Comparison of ENCODE assay signal across 18 mouse cellular contexts in the genomic region with DNA sequence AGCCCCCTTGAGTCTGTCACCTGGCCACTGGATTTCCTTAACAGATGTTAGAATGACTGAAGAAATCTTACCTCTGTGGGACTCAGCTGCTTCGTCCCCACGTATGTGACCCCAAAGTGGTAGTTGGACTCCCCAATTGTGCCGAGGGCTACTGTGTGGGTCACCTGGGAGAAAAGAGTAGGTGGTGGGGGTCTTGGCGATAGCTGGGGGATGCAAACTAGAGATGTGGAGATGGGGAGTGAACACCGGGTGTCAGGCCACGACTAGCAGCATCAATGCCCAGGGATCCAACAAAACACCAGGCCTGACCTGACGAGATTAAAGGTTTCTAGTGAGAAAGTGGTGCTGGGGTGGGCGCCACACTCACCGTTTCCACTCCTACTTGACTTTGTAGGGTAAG. TPM values are rescaled to one million over a fixed set of nuclear protein-coding genes. Genes with fewer than 3 reads are reported as not detected.
DNase-seq lines count a peak whose midpoint lies in the region; ATAC-seq lines count a peak whose summit lies in the region.
"Had no signal": no experiment of that assay in that cellular context is flagged by ENCODE, and none has a peak within 500 bp of the region (broad histone marks: within the 10 kb centered on the region; RNA-seq: fewer than 3 reads in every experiment).

No protein-coding gene starts in this region.

- 83% methylated on average over 9 of the region's 9 CpGs for WGBS in heart, embryonic 12.5 days
- WGBS in midbrain, embryonic 10.5 days: 88% methylated on average over 9 of the region's 9 CpGs
- WGBS in midbrain, embryonic 11.5 days: 91% methylated on average over 9 of the region's 9 CpGs
- 90% methylated on average over 9 of the region's 9 CpGs for WGBS in embryonic facial prominence, embryonic 12.5 days
- WGBS in liver, embryonic 15.5 days (ENCODE audit: insufficient replicate concordance): 68% methylated on average over 9 of the region's 9 CpGs

- H3K36me3 ChIP-seq in heart, embryonic 12.5 days: peaks cover 68% of the 10 kb centered on the region
- peaks cover 63% of the 10 kb centered on the region for H3K36me3 ChIP-seq in midbrain, embryonic 10.5 days
- H3K36me3 ChIP-seq in midbrain, embryonic 11.5 days (ENCODE audit: control insufficient read depth, insufficient read depth, low read length): peaks cover 6% of the 10 kb centered on the region; the same call in 1 of the 2 replicates
- H3K36me3 ChIP-seq in embryonic facial prominence, embryonic 12.5 days: peaks cover 49% of the 10 kb centered on the region
- H3K36me3 ChIP-seq in liver, embryonic 15.5 days (replicated peaks): peaks cover 50% of the 10 kb centered on the region

- H3K27ac ChIP-seq in heart, embryonic 12.5 days (ENCODE audit: poor library complexity, severe bottlenecking): no peak overlapping the region
- no peak overlapping the region for H3K27ac ChIP-seq in midbrain, embryonic 10.5 days (replicated peaks)
- H3K27ac ChIP-seq in midbrain, embryonic 11.5 days (ENCODE audit: low read depth, low read length): no peak overlapping the region
- no peak overlapping the region for H3K27ac ChIP-seq in embryonic facial prominence, embryonic 12.5 days
- H3K27ac ChIP-seq in liver, embryonic 15.5 days (replicated peaks): no peak overlapping the region
- H3K27ac ChIP-seq: kidney, postnatal 0 days had no signal

- peak overlapping the region; percentile 88 for H3K4me2 ChIP-seq in heart, embryonic 12.5 days
- H3K4me2 ChIP-seq in midbrain, embryonic 11.5 days: no peak overlapping the region
- 0 out of 2 replicates have a peak overlapping the region, but pooled peaks have one; percentile 76 for H3K4me2 ChIP-seq in embryonic facial prominence, embryonic 12.5 days (replicated peaks)
- H3K4me2 ChIP-seq in liver, embryonic 15.5 days: peak overlapping the region; percentile 93

- peaks cover 23% of the 10 kb centered on the region for H3K4me1 ChIP-seq in heart, embryonic 12.5 days (replicated peaks)
- H3K4me1 ChIP-seq in midbrain, embryonic 10.5 days: peaks cover 25% of the 10 kb centered on the region
- peaks cover 12% of the 10 kb centered on the region for H3K4me1 ChIP-seq in midbrain, embryonic 11.5 days (ENCODE audit: control insufficient read depth, insufficient read depth, low read length)
- H3K4me1 ChIP-seq in embryonic facial prominence, embryonic 12.5 days: peaks cover 18% of the 10 kb centered on the region; the same call in 1 of the 2 replicates
- peaks cover 43% of the 10 kb centered on the region for H3K4me1 ChIP-seq in liver, embryonic 15.5 days (replicated peaks)

- H3K27me3 ChIP-seq in heart, embryonic 12.5 days (replicated peaks): no peaks in the 10 kb centered on the region
- no peaks in the 10 kb centered on the region for H3K27me3 ChIP-seq in midbrain, embryonic 10.5 days (ENCODE audit: low read depth, poor library complexity, severe bottlenecking)
- no peaks in the 10 kb centered on the region for H3K27me3 ChIP-seq in midbrain, embryonic 11.5 days (ENCODE audit: control insufficient read depth, insufficient read depth, low read length)
- no peaks in the 10 kb centered on the region for H3K27me3 ChIP-seq in embryonic facial prominence, embryonic 12.5 days
- H3K27me3 ChIP-seq in liver, embryonic 15.5 days: no peaks in the 10 kb centered on the region

- H3K9ac ChIP-seq in heart, embryonic 12.5 days: no peak overlapping the region
- no peak overlapping the region for H3K9ac ChIP-seq in midbrain, embryonic 11.5 days (ENCODE audit: low read length)
- no peak overlapping the region for H3K9ac ChIP-seq in embryonic facial prominence, embryonic 12.5 days
- 0 out of 2 replicates have a peak overlapping the region, but pooled peaks have one; percentile 89 for H3K9ac ChIP-seq in liver, embryonic 15.5 days

- peak overlapping the region; percentile 88; the same call in 1 of the 2 replicates for H3K4me3 ChIP-seq in heart, embryonic 12.5 days
- peak overlapping the region; percentile 100; the same call in 1 of the 2 replicates for H3K4me3 ChIP-seq in midbrain, embryonic 10.5 days
- H3K4me3 ChIP-seq in midbrain, embryonic 11.5 days (ENCODE audit: low read depth, low read length): no peak overlapping the region
- no peak overlapping the region for H3K4me3 ChIP-seq in embryonic facial prominence, embryonic 12.5 days
- peak overlapping the region; percentile 81 for H3K4me3 ChIP-seq in liver, embryonic 15.5 days (replicated peaks)

- no peaks in the 10 kb centered on the region for H3K9me3 ChIP-seq in heart, embryonic 12.5 days (replicated peaks)
- no peaks in the 10 kb centered on the region for H3K9me3 ChIP-seq in midbrain, embryonic 10.5 days (replicated peaks)
- no peaks in the 10 kb centered on the region for H3K9me3 ChIP-seq in midbrain, embryonic 11.5 days (ENCODE audit: control insufficient read depth, low read length)
- no peaks in the 10 kb centered on the region for H3K9me3 ChIP-seq in embryonic facial prominence, embryonic 12.5 days
- no peaks in the 10 kb centered on the region for H3K9me3 ChIP-seq in liver, embryonic 15.5 days (replicated peaks)

- intact Hi-C loops in heart, postnatal 10 days (cut with DNase I): loop anchor here (1.0 kb wide), 1 partner anchor 44 kb away; no protein-coding TSS in a partner anchor
- intact Hi-C loops in left cerebral cortex, postnatal 10 days (cut with DNase I): no loop called here

- no peak for DNase-seq in heart, postnatal 10 days
- no peak for DNase-seq in midbrain, embryonic 10.5 days (ENCODE audit: low spot score)
- DNase-seq in midbrain, embryonic 11.5 days (ENCODE audit: low spot score, missing footprints): no peak
- no peak for DNase-seq in left cerebral cortex, postnatal 10 days (ENCODE audit: extremely low spot score in 1 of 2, low spot score in 2 of 2)
- DNase-seq: right cerebral cortex, postnatal 14 days had no signal

- no peak for ATAC-seq in heart, embryonic 12.5 days (ENCODE audit: insufficient number of reproducible peaks, low FRiP score)
- ATAC-seq in midbrain, embryonic 11.5 days (ENCODE audit: low FRiP score): no peak
- ATAC-seq in embryonic facial prominence, embryonic 12.5 days (ENCODE audit: insufficient number of reproducible peaks, insufficient read depth, low FRiP score, low TSS enrichment): no peak
- ATAC-seq in liver, embryonic 15.5 days (ENCODE audit: insufficient read depth): no peak
- ATAC-seq in megakaryocyte-erythroid progenitor cell, adult 5-6 weeks (replicated peaks; ENCODE audit: low FRiP score, low TSS enrichment, poor library complexity, severe bottlenecking): no peak
- ATAC-seq: activated CD4-positive, CD25-positive, alpha-beta regulatory T cell, adult 4 months; hindbrain, embryonic 16.5 days had no signal

RNA-seq across cellular contexts. Expression of a gene that starts 1.6 kb away (rescaled TPM):
- polyA plus RNA-seq in heart, embryonic 12.5 days (2016; fragmentation: Nextera tagmentation; extraction: Ambion mirVana): 160 and 166 TPM in 2 replicates
- total RNA-seq in heart, postnatal 10 days (2021): 100 to 1,000 TPM; 129 to 131 TPM
- 189 and 210 TPM in 2 replicates for polyA plus RNA-seq in midbrain, embryonic 10.5 days (2016; fragmentation: Nextera tagmentation; extraction: Ambion mirVana)
- polyA plus RNA-seq in midbrain, embryonic 11.5 days (2014; fragmentation: Nextera tagmentation; extraction: Ambion mirVana): 113 and 138 TPM in 2 replicates
- 163 and 174 TPM in 2 replicates for polyA plus RNA-seq in embryonic facial prominence, embryonic 12.5 days (2016; fragmentation: Nextera tagmentation; extraction: Ambion mirVana)
- polyA plus RNA-seq in liver, embryonic 15.5 days (2015; fragmentation: Nextera tagmentation; extraction: Ambion mirVana): 87.2 and 91.8 TPM in 2 replicates
- 100 to 1,000 TPM; 114 to 118 TPM for total RNA-seq in left cerebral cortex, postnatal 10 days (2021)
- 111 and 140 TPM in 2 replicates for total RNA-seq in megakaryocyte-erythroid progenitor cell, adult 5-6 weeks (2014; fragmentation: Nextera tagmentation)
- total RNA-seq in megakaryocyte-erythroid progenitor cell, adult 5-6 weeks (2017): 44.6 and 64.9 TPM in 2 replicates

RNA-seq across cellular contexts. Expression of a gene that starts 14.6 kb away (rescaled TPM):
- polyA plus RNA-seq in heart, embryonic 12.5 days (2016; fragmentation: Nextera tagmentation; extraction: Ambion mirVana): 399 and 400 TPM in 2 replicates
- total RNA-seq in heart, postnatal 10 days (2021): 100 to 1,000 TPM; 268 to 276 TPM
- polyA plus RNA-seq in midbrain, embryonic 10.5 days (2016; fragmentation: Nextera tagmentation; extraction: Ambion mirVana): 166 and 199 TPM in 2 replicates
- 180 and 196 TPM in 2 replicates for polyA plus RNA-seq in midbrain, embryonic 11.5 days (2014; fragmentation: Nextera tagmentation; extraction: Ambion mirVana)
- polyA plus RNA-seq in embryonic facial prominence, embryonic 12.5 days (2016; fragmentation: Nextera tagmentation; extraction: Ambion mirVana): 200 and 220 TPM in 2 replicates
- 2,704 and 3,478 TPM in 2 replicates for polyA plus RNA-seq in liver, embryonic 15.5 days (2015; fragmentation: Nextera tagmentation; extraction: Ambion mirVana)
- 1,000 to 10,000 TPM; 1,326 to 1,376 TPM for total RNA-seq in left cerebral cortex, postnatal 10 days (2021)
- total RNA-seq in megakaryocyte-erythroid progenitor cell, adult 5-6 weeks (2014; fragmentation: Nextera tagmentation): 113 and 140 TPM in 2 replicates
- 556 and 867 TPM in 2 replicates for total RNA-seq in megakaryocyte-erythroid progenitor cell, adult 5-6 weeks (2017)

RNA-seq across cellular contexts. Expression of a gene that starts 21.1 kb away (rescaled TPM):
- polyA plus RNA-seq in heart, embryonic 12.5 days (2016; fragmentation: Nextera tagmentation; extraction: Ambion mirVana): 6.7 and 8.9 TPM in 2 replicates
- total RNA-seq in heart, postnatal 10 days (2021): 10 to 100 TPM in 1 of 2 experiments, 1 to 10 TPM in 1; 5.2 to 14.7 TPM
- 1.7 and 1.9 TPM in 2 replicates for polyA plus RNA-seq in midbrain, embryonic 10.5 days (2016; fragmentation: Nextera tagmentation; extraction: Ambion mirVana)
- 1.9 and 3.2 TPM in 2 replicates for polyA plus RNA-seq in midbrain, embryonic 11.5 days (2014; fragmentation: Nextera tagmentation; extraction: Ambion mirVana)
- polyA plus RNA-seq in embryonic facial prominence, embryonic 12.5 days (2016; fragmentation: Nextera tagmentation; extraction: Ambion mirVana): 6.1 and 6.4 TPM in 2 replicates
- polyA plus RNA-seq in liver, embryonic 15.5 days (2015; fragmentation: Nextera tagmentation; extraction: Ambion mirVana): 609 and 611 TPM in 2 replicates
- 1 to 10 TPM; 3.1 to 3.3 TPM for total RNA-seq in left cerebral cortex, postnatal 10 days (2021)
- 2.3 and 3.6 TPM in 2 replicates for total RNA-seq in megakaryocyte-erythroid progenitor cell, adult 5-6 weeks (2014; fragmentation: Nextera tagmentation)
- 15.4 TPM in 1 of 2 replicates, not detected in the other for total RNA-seq in megakaryocyte-erythroid progenitor cell, adult 5-6 weeks (2017)
- polyA plus RNA-seq: activated CD4-positive, CD25-positive, alpha-beta regulatory T cell, adult 4 months had no signal

RNA-seq across cellular contexts. Expression of a gene that starts 32.3 kb away (rescaled TPM):
- polyA plus RNA-seq in heart, embryonic 12.5 days (2016; fragmentation: Nextera tagmentation; extraction: Ambion mirVana): 0.41 TPM in 1 of 2 replicates, not detected in the other
- total RNA-seq in heart, postnatal 10 days (2021): not detected
- not detected in 2 replicates for polyA plus RNA-seq in midbrain, embryonic 10.5 days (2016; fragmentation: Nextera tagmentation; extraction: Ambion mirVana)
- not detected in 2 replicates for polyA plus RNA-seq in midbrain, embryonic 11.5 days (2014; fragmentation: Nextera tagmentation; extraction: Ambion mirVana)
- not detected in 2 replicates for polyA plus RNA-seq in embryonic facial prominence, embryonic 12.5 days (2016; fragmentation: Nextera tagmentation; extraction: Ambion mirVana)
- 273 and 372 TPM in 2 replicates for polyA plus RNA-seq in liver, embryonic 15.5 days (2015; fragmentation: Nextera tagmentation; extraction: Ambion mirVana)
- not detected for total RNA-seq in left cerebral cortex, postnatal 10 days (2021)
- total RNA-seq in megakaryocyte-erythroid progenitor cell, adult 5-6 weeks (2014; fragmentation: Nextera tagmentation): not detected in 2 replicates
- not detected in 2 replicates for total RNA-seq in megakaryocyte-erythroid progenitor cell, adult 5-6 weeks (2017)
- total RNA-seq: heart, adult 8-10 months; layer of hippocampus, postnatal 25 days had no signal
- polyA plus RNA-seq: cerebellum, adult 2 months; hindbrain, embryonic 16.5 days had no signal

RNA-seq across cellular contexts. Expression of a gene that starts 32.4 kb away (rescaled TPM):
- not detected in 2 replicates for polyA plus RNA-seq in heart, embryonic 12.5 days (2016; fragmentation: Nextera tagmentation; extraction: Ambion mirVana)
- total RNA-seq in heart, postnatal 10 days (2021): not detected
- polyA plus RNA-seq in midbrain, embryonic 10.5 days (2016; fragmentation: Nextera tagmentation; extraction: Ambion mirVana): not detected in 2 replicates
- polyA plus RNA-seq in midbrain, embryonic 11.5 days (2014; fragmentation: Nextera tagmentation; extraction: Ambion mirVana): not detected in 2 replicates
- polyA plus RNA-seq in embryonic facial prominence, embryonic 12.5 days (2016; fragmentation: Nextera tagmentation; extraction: Ambion mirVana): not detected in 2 replicates
- polyA plus RNA-seq in liver, embryonic 15.5 days (2015; fragmentation: Nextera tagmentation; extraction: Ambion mirVana): 22.2 and 29.1 TPM in 2 replicates
- total RNA-seq in left cerebral cortex, postnatal 10 days (2021): not detected
- total RNA-seq in megakaryocyte-erythroid progenitor cell, adult 5-6 weeks (2014; fragmentation: Nextera tagmentation): not detected in 2 replicates
- not detected in 2 replicates for total RNA-seq in megakaryocyte-erythroid progenitor cell, adult 5-6 weeks (2017)
- total RNA-seq: heart, adult 8-10 months; layer of hippocampus, postnatal 25 days; monocyte, adult 5-6 weeks had no signal
- polyA plus RNA-seq: activated CD4-positive, CD25-positive, alpha-beta regulatory T cell, adult 4 months; cerebellum, adult 2 months; hindbrain, embryonic 16.5 days; limb, embryonic 14.5 days; thymus, adult 2 months had no signal

Comparison
In these comparisons a context has a peak if more than half of its experiments do, and no peak if none do; other contexts are left out.
1. H3K4me3 ChIP-seq: peak in heart, embryonic 12.5 days (single experiment), midbrain, embryonic 10.5 days (single experiment) and liver, embryonic 15.5 days (single experiment); none in midbrain, embryonic 11.5 days (single experiment) and embryonic facial prominence, embryonic 12.5 days (single experiment).
2. RNA of a gene that starts 21.1 kb away (polyA plus RNA-seq): 609 to 611 TPM in liver, embryonic 15.5 days; 6.7 to 8.9 TPM in heart, embryonic 12.5 days, 6.1 to 6.4 TPM in embryonic facial prominence, embryonic 12.5 days, 1.9 to 3.2 TPM in midbrain, embryonic 11.5 days and 1.7 to 1.9 TPM in midbrain, embryonic 10.5 days; every median in the first group is over 10 times any median in the second.